Mouse (Mus musculus) ES-Bruce4 (cell line): ENCODE results near the gene Pdcd2l.

Experiments
- CTCF ChIP-seq: IDR thresholded peaks from one replicate; pipeline ENCODE4 v1.8.1; 2011; ENCODE audit warnings: low read depth, low read length
- EP300 ChIP-seq: IDR thresholded peaks from 2 replicates; pipeline ENCODE4 v1.6.1; 2011; ENCODE audit warnings: low read depth, low read length; ENCODE audit not compliant: insufficient read depth
- POLR2A ChIP-seq: IDR thresholded peaks from one replicate; pipeline ENCODE4 v1.8.1; 2011; ENCODE audit warnings: low read length; ENCODE audit not compliant: insufficient read depth

DNA sequence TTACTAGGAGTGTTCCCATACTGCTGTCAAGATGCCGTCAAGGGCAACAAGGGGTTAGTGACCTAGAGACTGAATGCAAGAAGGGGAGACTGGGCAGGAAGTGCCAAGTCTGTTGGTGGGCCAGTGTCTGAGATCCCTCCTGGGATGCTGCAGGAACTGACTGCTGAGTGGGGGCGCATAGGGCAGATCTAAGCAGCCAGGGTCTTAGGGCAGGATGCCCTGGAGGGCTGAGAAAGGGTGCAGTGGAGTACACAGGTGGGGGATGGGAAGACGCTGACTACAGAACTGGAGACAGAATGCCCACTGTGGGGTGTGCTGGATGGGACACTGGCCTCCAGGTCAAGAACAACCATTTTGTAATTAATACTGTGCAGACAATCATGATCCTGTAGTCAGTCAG is 12.7 kb downstream of the Pdcd2l start:
- TF ChIP-seq CTCF (no peak), POLR2A (no peak), EP300 (peak; percentile 58; the same call in 1 of the 2 replicates)
